Mouse (Mus musculus): ENCODE results near the gene Skap1. TPM values are rescaled to one million over a fixed set of nuclear protein-coding genes. Genes with fewer than 3 reads are reported as not detected.

Skap1 gene
- polyA plus RNA-seq, 1 experiment = 0.02 TPM

DNA sequence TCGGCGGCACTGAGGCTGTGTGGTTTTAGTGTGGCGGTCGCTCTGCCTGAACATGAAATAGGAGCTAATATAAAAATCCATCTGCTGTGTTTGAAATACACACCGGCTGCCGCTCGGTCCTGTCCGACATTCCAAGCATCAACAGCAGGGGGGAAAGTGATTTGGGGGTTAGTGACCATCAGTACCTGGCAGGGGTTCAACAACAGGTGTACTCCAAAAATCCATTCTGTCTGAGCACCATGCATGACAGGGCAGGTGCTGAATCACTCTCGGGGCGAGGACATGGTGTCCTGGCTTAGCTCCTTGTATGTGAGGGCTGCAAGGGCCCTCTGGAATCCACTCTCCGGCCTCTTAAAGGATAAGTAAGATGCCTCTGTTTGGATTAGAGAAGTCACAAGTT is 272.0 kb downstream of the Skap1 start:
- H3K36me3 ChIP-seq (ENCODE audit: control insufficient read depth, insufficient read depth) = no peaks in the 10 kb centered on the region
- peaks cover 49% of the 10 kb centered on the region for H3K27me3 ChIP-seq (ENCODE audit: control insufficient read depth, insufficient read depth, insufficient read length)
- no peak overlapping the region for H3K4me2 ChIP-seq (ENCODE audit: low read depth)
- H3ac ChIP-seq (ENCODE audit: control insufficient read depth, insufficient read length) = no peak overlapping the region
- TF ChIP-seq POLR2AphosphoS2 (IDR thresholded peaks at IDR 0.05; ENCODE audit: insufficient read length, low read depth) (no peak), MAX (IDR thresholded peaks at IDR 0.05; ENCODE audit: low read depth) (no peak)
- H3K4me3 ChIP-seq = no peak overlapping the region
- no peaks in the 10 kb centered on the region for H3K79me2 ChIP-seq (ENCODE audit: control insufficient read depth, insufficient read depth)

DNA sequence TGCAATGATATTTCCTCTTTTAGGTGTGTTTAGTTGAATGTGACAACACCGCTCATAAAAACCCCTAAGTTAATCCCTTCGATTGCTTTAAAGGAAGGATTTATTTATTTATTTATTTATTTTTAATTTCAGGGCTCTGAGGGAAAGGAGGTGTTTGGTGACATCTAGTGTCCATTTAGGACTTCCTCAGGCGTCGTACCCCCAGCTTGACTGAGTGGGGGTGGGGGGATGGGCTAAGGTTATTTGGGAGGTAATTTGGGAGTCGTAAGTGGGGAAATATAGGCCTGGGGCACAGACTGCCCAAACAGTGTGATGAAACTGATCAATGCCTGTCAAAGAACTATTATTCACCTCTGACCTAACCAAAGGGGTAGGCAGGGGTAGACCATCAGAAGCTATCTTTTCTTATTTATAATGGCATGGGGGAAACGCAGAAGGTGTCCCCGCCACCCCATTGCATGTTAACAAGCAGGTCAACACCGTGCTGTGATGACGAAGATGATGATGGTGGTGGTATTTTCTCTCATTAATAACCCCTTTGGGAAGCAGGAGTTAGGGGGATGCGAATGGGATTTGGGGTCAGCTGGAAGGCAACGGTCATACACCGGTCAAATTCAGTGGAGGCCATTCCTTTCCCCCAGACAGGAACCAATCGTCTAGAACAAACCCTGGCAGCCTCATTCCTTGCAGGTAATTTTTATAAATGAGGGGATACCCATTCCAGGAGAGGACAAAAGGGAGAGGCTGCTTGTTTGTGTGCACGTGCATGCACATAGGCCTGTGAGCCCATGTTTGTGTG is 273.5 kb downstream of the Skap1 start:
- H3K4me3 ChIP-seq = no peak overlapping the region
- H3K79me2 ChIP-seq (ENCODE audit: control insufficient read depth, insufficient read depth) = no peaks in the 10 kb centered on the region
- no peak overlapping the region for H3ac ChIP-seq (ENCODE audit: control insufficient read depth, insufficient read length)
- H3K4me2 ChIP-seq (ENCODE audit: low read depth) = no peak overlapping the region
- TF ChIP-seq REST (IDR thresholded peaks at IDR 0.05; ENCODE audit: insufficient read depth, insufficient read length) = no peak
- no peak for TF ChIP-seq MAX (IDR thresholded peaks at IDR 0.05; ENCODE audit: low read depth)
- no peak for TF ChIP-seq E2F4 (IDR thresholded peaks at IDR 0.05; ENCODE audit: insufficient read depth)
- TF ChIP-seq CEBPB (IDR thresholded peaks at IDR 0.05; ENCODE audit: insufficient read depth, poor library complexity, severe bottlenecking) = no peak
- no peak for TF ChIP-seq USF1 (IDR thresholded peaks at IDR 0.05; ENCODE audit: low read depth)
- no peak for TF ChIP-seq MYOG (IDR thresholded peaks at IDR 0.05; ENCODE audit: control insufficient read depth in 1 of 3, insufficient read depth in 1 of 3, insufficient read length in 2 of 3, low read depth in 2 of 3)
- no peak for TF ChIP-seq TCF3 (IDR thresholded peaks at IDR 0.05; ENCODE audit: insufficient read length, low read depth)
- TF ChIP-seq MYOD1 (IDR thresholded peaks at IDR 0.05; ENCODE audit: control insufficient read depth in 1 of 3, insufficient read length in 2 of 3, low read depth in 2 of 3) = no peak
- TF ChIP-seq SRF (IDR thresholded peaks at IDR 0.05; ENCODE audit: control insufficient read depth, insufficient read length, low read depth) = no peak
- no peak for TF ChIP-seq TCF12 (IDR thresholded peaks at IDR 0.05; ENCODE audit: insufficient read depth, poor library complexity, severe bottlenecking)
- no peak for TF ChIP-seq POLR2A (IDR thresholded peaks at IDR 0.05; ENCODE audit: insufficient read length, low read depth)
- no peak for TF ChIP-seq POLR2AphosphoS2 (IDR thresholded peaks at IDR 0.05; ENCODE audit: insufficient read length, low read depth)
- no peaks in the 10 kb centered on the region for H3K36me3 ChIP-seq (ENCODE audit: control insufficient read depth, insufficient read depth)
- peaks cover 36% of the 10 kb centered on the region for H3K27me3 ChIP-seq (ENCODE audit: control insufficient read depth, insufficient read depth, insufficient read length)

DNA sequence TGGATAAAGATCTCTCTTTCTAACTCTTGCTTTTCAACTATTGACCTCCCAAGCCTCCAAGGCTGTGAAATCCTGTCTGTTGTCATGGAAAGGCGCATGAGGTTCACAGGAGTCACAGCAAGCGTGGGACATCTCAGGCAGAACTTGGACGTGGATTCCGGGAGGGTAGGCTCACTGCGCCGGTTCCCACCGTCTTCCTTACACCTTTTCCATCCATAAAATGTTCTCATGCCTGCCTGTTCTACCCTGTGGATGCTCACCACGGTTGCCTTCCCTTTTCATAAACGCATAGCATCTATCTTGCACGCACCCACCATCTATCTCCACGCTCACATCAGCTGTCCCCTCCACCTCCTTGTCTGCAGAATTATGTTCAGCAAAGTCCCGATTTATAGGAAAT is 276.4 kb downstream of the Skap1 start:
- Histone ChIP-seq H3K27me3 (ENCODE audit: control insufficient read depth, insufficient read depth, insufficient read length) (peaks cover 24% of the 10 kb centered on the region), H3K4me3 (no peak overlapping the region), H3K79me2 (ENCODE audit: control insufficient read depth, insufficient read depth) (no peaks in the 10 kb centered on the region), H3K4me2 (ENCODE audit: low read depth) (no peak overlapping the region), H3K36me3 (ENCODE audit: control insufficient read depth, insufficient read depth) (no peaks in the 10 kb centered on the region), H3ac (ENCODE audit: control insufficient read depth, insufficient read length) (no peak overlapping the region)
- TF ChIP-seq CEBPB (IDR thresholded peaks at IDR 0.05; ENCODE audit: insufficient read depth, poor library complexity, severe bottlenecking) (no peak), REST (IDR thresholded peaks at IDR 0.05; ENCODE audit: insufficient read depth, insufficient read length) (no peak)

DNA sequence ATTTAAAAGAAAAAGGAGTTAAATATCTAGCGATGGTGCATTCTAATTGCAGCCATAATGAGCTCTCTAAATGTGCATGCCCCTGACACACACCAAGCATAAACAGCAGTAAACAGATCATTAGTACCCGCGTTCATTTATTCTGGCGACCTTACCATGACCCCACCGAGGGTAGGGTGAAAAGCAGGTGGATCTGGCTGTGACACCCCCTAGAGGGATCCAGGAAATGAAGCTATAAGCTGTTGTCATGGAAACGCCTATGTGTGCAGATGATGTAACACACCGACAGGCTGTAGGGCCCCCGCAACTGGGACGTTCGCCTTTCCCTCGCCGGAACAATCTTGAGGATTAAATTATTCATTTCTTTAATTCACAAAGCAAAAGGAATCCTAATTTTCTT is 277.6 kb downstream of the Skap1 start:
- Histone ChIP-seq H3K36me3 (ENCODE audit: control insufficient read depth, insufficient read depth) (no peaks in the 10 kb centered on the region), H3K4me2 (ENCODE audit: low read depth) (no peak overlapping the region), H3ac (ENCODE audit: control insufficient read depth, insufficient read length) (no peak overlapping the region), H3K79me2 (ENCODE audit: control insufficient read depth, insufficient read depth) (no peaks in the 10 kb centered on the region), H3K4me3 (no peak overlapping the region), H3K27me3 (ENCODE audit: control insufficient read depth, insufficient read depth, insufficient read length) (peaks cover 13% of the 10 kb centered on the region)
- no peak for TF ChIP-seq E2F4 (IDR thresholded peaks at IDR 0.05; ENCODE audit: insufficient read depth)
- no peak for TF ChIP-seq SRF (IDR thresholded peaks at IDR 0.05; ENCODE audit: control insufficient read depth, insufficient read length, low read depth)
- TF ChIP-seq CEBPB (IDR thresholded peaks at IDR 0.05; ENCODE audit: insufficient read depth, poor library complexity, severe bottlenecking) = no peak
- TF ChIP-seq MYOG (IDR thresholded peaks at IDR 0.05; ENCODE audit: control insufficient read depth in 1 of 3, insufficient read depth in 1 of 3, insufficient read length in 2 of 3, low read depth in 2 of 3) = no peak
- TF ChIP-seq POLR2AphosphoS2 (IDR thresholded peaks at IDR 0.05; ENCODE audit: insufficient read length, low read depth) = no peak
- TF ChIP-seq TCF12 (IDR thresholded peaks at IDR 0.05; ENCODE audit: insufficient read depth, poor library complexity, severe bottlenecking) = no peak
- no peak for TF ChIP-seq POLR2A (IDR thresholded peaks at IDR 0.05; ENCODE audit: insufficient read length, low read depth)

DNA sequence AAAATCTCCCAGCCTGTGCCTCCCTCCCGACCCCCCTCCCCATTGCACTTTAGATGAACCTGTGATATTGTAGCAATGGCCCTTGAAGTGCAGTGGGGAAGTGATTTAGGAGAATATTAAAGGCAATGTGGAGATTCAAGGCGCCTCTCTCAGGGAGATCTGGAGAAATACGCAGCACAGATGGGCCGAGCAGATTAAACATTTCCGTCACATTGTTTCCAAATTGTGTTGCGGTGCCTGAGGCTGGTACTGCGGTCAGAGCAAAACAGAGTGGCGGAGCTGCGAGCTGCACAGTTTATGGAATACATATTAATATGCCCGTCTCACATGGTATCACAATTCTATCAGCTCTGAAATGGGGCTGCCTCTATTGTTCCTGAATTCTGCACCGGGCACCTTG is 278.6 kb downstream of the Skap1 start:
- Histone ChIP-seq H3ac (ENCODE audit: control insufficient read depth, insufficient read length) (no peak overlapping the region), H3K36me3 (ENCODE audit: control insufficient read depth, insufficient read depth) (no peaks in the 10 kb centered on the region), H3K4me2 (ENCODE audit: low read depth) (no peak overlapping the region), H3K27me3 (ENCODE audit: control insufficient read depth, insufficient read depth, insufficient read length) (peaks cover 10% of the 10 kb centered on the region), H3K4me3 (no peak overlapping the region), H3K79me2 (ENCODE audit: control insufficient read depth, insufficient read depth) (no peaks in the 10 kb centered on the region)
- TF ChIP-seq USF1 (IDR thresholded peaks at IDR 0.05; ENCODE audit: low read depth) = no peak
- TF ChIP-seq REST (IDR thresholded peaks at IDR 0.05; ENCODE audit: insufficient read depth, insufficient read length) = no peak
- no peak for TF ChIP-seq POLR2AphosphoS2 (IDR thresholded peaks at IDR 0.05; ENCODE audit: insufficient read length, low read depth)
- TF ChIP-seq E2F4 (IDR thresholded peaks at IDR 0.05; ENCODE audit: insufficient read depth) = no peak
- TF ChIP-seq SRF (IDR thresholded peaks at IDR 0.05; ENCODE audit: control insufficient read depth, insufficient read length, low read depth) = no peak
- TF ChIP-seq TCF3 (IDR thresholded peaks at IDR 0.05; ENCODE audit: insufficient read length, low read depth) = no peak
- no peak for TF ChIP-seq MYOD1 (IDR thresholded peaks at IDR 0.05; ENCODE audit: control insufficient read depth in 1 of 3, insufficient read length in 2 of 3, low read depth in 2 of 3)
- TF ChIP-seq TCF12 (IDR thresholded peaks at IDR 0.05; ENCODE audit: insufficient read depth, poor library complexity, severe bottlenecking) = no peak
- TF ChIP-seq CEBPB (IDR thresholded peaks at IDR 0.05; ENCODE audit: insufficient read depth, poor library complexity, severe bottlenecking) = no peak
- no peak for TF ChIP-seq MYOG (IDR thresholded peaks at IDR 0.05; ENCODE audit: control insufficient read depth in 1 of 3, insufficient read depth in 1 of 3, insufficient read length in 2 of 3, low read depth in 2 of 3)
- no peak for TF ChIP-seq MAX (IDR thresholded peaks at IDR 0.05; ENCODE audit: low read depth)
- TF ChIP-seq POLR2A (IDR thresholded peaks at IDR 0.05; ENCODE audit: insufficient read length, low read depth) = no peak
